ENCODE assay signal across 9 mouse cellular contexts in the genomic region with DNA sequence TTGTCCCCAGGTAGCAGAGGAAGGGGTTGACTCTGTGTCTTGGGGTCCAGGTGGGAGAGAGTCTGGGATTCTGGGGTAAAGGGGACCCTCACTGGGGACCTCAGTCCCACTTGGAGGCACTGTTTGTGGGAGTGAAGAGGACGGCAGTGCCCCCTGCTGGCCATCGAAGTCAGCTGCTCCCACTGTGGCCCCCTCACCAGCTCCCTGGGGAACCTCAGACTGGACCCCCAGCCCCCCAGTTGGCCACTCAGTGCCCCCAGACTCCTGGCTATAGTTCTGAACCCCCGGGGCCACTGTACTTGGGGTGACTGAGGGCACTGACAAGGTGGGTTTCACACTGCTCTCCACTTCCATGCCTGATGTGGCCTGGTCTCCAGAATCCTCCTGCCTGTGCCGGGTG. TPM values are rescaled to one million over a fixed set of nuclear protein-coding genes. Genes with fewer than 3 reads are reported as not detected.
A peak's percentile ranks its signal among the peaks of the same experiment; 100 is the strongest.
DNase-seq lines count a peak whose midpoint lies in the region; ATAC-seq and TF ChIP-seq lines count a peak whose summit lies in the region.
"Had no signal": no experiment of that assay in that cellular context is flagged by ENCODE, and none has a peak within 500 bp of the region (broad histone marks: within the 10 kb centered on the region; RNA-seq: fewer than 3 reads in every experiment).

No protein-coding gene starts in this region.

- H3K9ac ChIP-seq in heart, adult 2 months (ENCODE audit: low read depth, low read length): no peak overlapping the region
- H3K9ac ChIP-seq in heart, embryonic 11.5 days (ENCODE audit: low read depth, low read length): no peak overlapping the region
- H3K9ac ChIP-seq in hindbrain, embryonic 15.5 days: no peak overlapping the region
- H3K9ac ChIP-seq: heart, embryonic 15.5 days had no signal

- TF ChIP-seq POLR2A in heart, adult 2 months (IDR thresholded peaks at IDR 0.05; ENCODE audit: insufficient read depth, low read depth, low read length): no peak

- WGBS in heart, adult 2 months: 50% methylated on average over 4 of the region's 4 CpGs
- 47% methylated on average over 4 of the region's 4 CpGs for WGBS in heart, embryonic 11.5 days (ENCODE audit: insufficient replicate concordance)
- WGBS in hindbrain, embryonic 15.5 days: 61% methylated on average over 4 of the region's 4 CpGs

- ATAC-seq in heart, embryonic 11.5 days (replicated peaks; ENCODE audit: insufficient number of reproducible peaks, low FRiP score, low TSS enrichment): no peak
- peak; percentile 10; the same call in 1 of the 2 replicates for ATAC-seq in hindbrain, embryonic 15.5 days (ENCODE audit: low FRiP score, low read depth)

- H3K27me3 ChIP-seq in heart, adult 2 months (ENCODE audit: control insufficient read depth, insufficient read depth, low read length): no peaks in the 10 kb centered on the region
- no peaks in the 10 kb centered on the region for H3K27me3 ChIP-seq in heart, embryonic 11.5 days (ENCODE audit: control insufficient read depth, insufficient read depth, low read length)
- H3K27me3 ChIP-seq in hindbrain, embryonic 15.5 days: no peaks in the 10 kb centered on the region
- H3K27me3 ChIP-seq: heart, embryonic 15.5 days had no signal

- no peak overlapping the region for H3K27ac ChIP-seq in heart, adult 2 months
- no peak overlapping the region for H3K27ac ChIP-seq in heart, embryonic 11.5 days (ENCODE audit: low read depth, low read length)
- H3K27ac ChIP-seq in hindbrain, embryonic 15.5 days (replicated peaks): no peak overlapping the region
- H3K27ac ChIP-seq: heart, embryonic 15.5 days had no signal

- peak; percentile 77 for TF ChIP-seq CTCF in heart, adult 2 months (IDR thresholded peaks at IDR 0.05)

- DNase-seq in heart, adult 2 months: peak in 1 of 2 experiments; percentile 62
- DNase-seq in spleen, adult 12 weeks (ENCODE audit: low spot score): peak; percentile 42
- DNase-seq in spleen, postnatal 14 days (ENCODE audit: low spot score in 2 of 2): no peak
- DNase-seq in thymus, postnatal 25 days: peak; percentile 50
- no peak for DNase-seq in embryo, embryonic 10 days (ENCODE audit: low spot score)
- DNase-seq in left cerebral cortex, adult 8-10 months (ENCODE audit: low spot score in 2 of 2): no peak

- H3K4me2 ChIP-seq in heart, embryonic 11.5 days: no peak overlapping the region
- no peak overlapping the region for H3K4me2 ChIP-seq in hindbrain, embryonic 15.5 days
- H3K4me2 ChIP-seq: heart, embryonic 15.5 days had no signal

- H3K4me3 ChIP-seq in heart, adult 2 months: no peak overlapping the region
- no peak overlapping the region for H3K4me3 ChIP-seq in heart, embryonic 11.5 days (ENCODE audit: low read depth, low read length)
- no peak overlapping the region for H3K4me3 ChIP-seq in hindbrain, embryonic 15.5 days
- H3K4me3 ChIP-seq: heart, embryonic 15.5 days had no signal

- intact Hi-C loops in heart, adult 2 months (cut with DNase I): no loop called here

- H3K79me2 ChIP-seq in heart, adult 2 months (replicated peaks; ENCODE audit: control insufficient read depth, insufficient read depth, low read length): no peaks in the 10 kb centered on the region

- H3K4me1 ChIP-seq in heart, adult 2 months (ENCODE audit: control insufficient read depth, insufficient read depth, low read length): peaks cover 5% of the 10 kb centered on the region
- no peaks in the 10 kb centered on the region for H3K4me1 ChIP-seq in heart, embryonic 11.5 days (ENCODE audit: control insufficient read depth, insufficient read depth, low read length)
- no peaks in the 10 kb centered on the region for H3K4me1 ChIP-seq in hindbrain, embryonic 15.5 days (replicated peaks)
- H3K4me1 ChIP-seq: heart, embryonic 15.5 days had no signal

- H3K9me3 ChIP-seq in heart, embryonic 11.5 days (replicated peaks; ENCODE audit: control insufficient read depth, low read length): no peaks in the 10 kb centered on the region
- H3K9me3 ChIP-seq in hindbrain, embryonic 15.5 days: no peaks in the 10 kb centered on the region
- H3K9me3 ChIP-seq: heart, embryonic 15.5 days had no signal

- TF ChIP-seq EP300 in heart, adult 2 months (IDR thresholded peaks at IDR 0.05; ENCODE audit: insufficient read depth, low read depth, low read length): no peak

- H3K36me3 ChIP-seq in heart, adult 2 months (ENCODE audit: control insufficient read depth, insufficient read depth, low read length): no peaks in the 10 kb centered on the region
- H3K36me3 ChIP-seq in heart, embryonic 11.5 days (ENCODE audit: control insufficient read depth, insufficient read depth, low read length): no peaks in the 10 kb centered on the region
- peaks cover 50% of the 10 kb centered on the region for H3K36me3 ChIP-seq in hindbrain, embryonic 15.5 days
- H3K36me3 ChIP-seq: heart, embryonic 15.5 days had no signal

RNA-seq across cellular contexts. Expression of a gene that starts 7.5 kb away (rescaled TPM):
- 10 to 100 TPM; 19.7 to 22.7 TPM for total RNA-seq in heart, adult 2 months (2021)
- polyA plus RNA-seq in heart, adult 2 months (2012; rRNA removed): 46.2 and 46.7 TPM in 2 replicates
- 16.0 and 18.2 TPM in 2 replicates for polyA plus RNA-seq in heart, embryonic 11.5 days (2014; fragmentation: Nextera tagmentation; extraction: Ambion mirVana)
- 38.2 and 40.3 TPM in 2 replicates for polyA plus RNA-seq in hindbrain, embryonic 15.5 days (2015; fragmentation: Nextera tagmentation; extraction: Ambion mirVana)
- total RNA-seq in left cerebral cortex, adult 8-10 months (2022): 10 to 100 TPM; 38.1 to 45.4 (median 43.1) TPM

RNA-seq across cellular contexts. Expression of a gene that starts 25.6 kb away (rescaled TPM):
- total RNA-seq in heart, adult 2 months (2021): 10 to 100 TPM; 13.1 to 15.9 TPM
- 20.7 and 26.2 TPM in 2 replicates for polyA plus RNA-seq in heart, adult 2 months (2012; rRNA removed)
- polyA plus RNA-seq in heart, embryonic 11.5 days (2014; fragmentation: Nextera tagmentation; extraction: Ambion mirVana): 26.4 and 27.2 TPM in 2 replicates
- polyA plus RNA-seq in hindbrain, embryonic 15.5 days (2015; fragmentation: Nextera tagmentation; extraction: Ambion mirVana): 584 and 747 TPM in 2 replicates
- total RNA-seq in left cerebral cortex, adult 8-10 months (2022): 100 to 1,000 TPM; 190 to 207 (median 195) TPM

RNA-seq across cellular contexts. Expression of a gene that starts 49.3 kb away (rescaled TPM):
- 1 to 10 TPM; 5.3 to 6.1 TPM for total RNA-seq in heart, adult 2 months (2021)
- 4.8 and 5.4 TPM in 2 replicates for polyA plus RNA-seq in heart, adult 2 months (2012; rRNA removed)
- polyA plus RNA-seq in heart, embryonic 11.5 days (2014; fragmentation: Nextera tagmentation; extraction: Ambion mirVana): 119 and 138 TPM in 2 replicates
- 34.0 and 36.2 TPM in 2 replicates for polyA plus RNA-seq in hindbrain, embryonic 15.5 days (2015; fragmentation: Nextera tagmentation; extraction: Ambion mirVana)
- total RNA-seq in left cerebral cortex, adult 8-10 months (2022): 1 to 10 TPM; 4.0 to 9.0 (median 4.6) TPM

RNA-seq across cellular contexts. Expression of a gene that starts 52.8 kb away (rescaled TPM):
- total RNA-seq in heart, adult 2 months (2021): 10 to 100 TPM; 34.4 to 34.8 TPM
- 88.0 and 118 TPM in 2 replicates for polyA plus RNA-seq in heart, adult 2 months (2012; rRNA removed)
- 40.1 and 41.8 TPM in 2 replicates for polyA plus RNA-seq in heart, embryonic 11.5 days (2014; fragmentation: Nextera tagmentation; extraction: Ambion mirVana)
- 81.7 and 94.2 TPM in 2 replicates for polyA plus RNA-seq in hindbrain, embryonic 15.5 days (2015; fragmentation: Nextera tagmentation; extraction: Ambion mirVana)
- total RNA-seq in left cerebral cortex, adult 8-10 months (2022): 10 to 100 TPM; 43.9 to 53.4 (median 47.6) TPM

Comparison
In these comparisons a context has a peak if more than half of its experiments do, and no peak if none do; other contexts are left out.
1. DNase-seq: peak in spleen, adult 12 weeks (single experiment) and thymus, postnatal 25 days (single experiment); none in spleen, postnatal 14 days (0 of 2), embryo, embryonic 10 days (single experiment) and left cerebral cortex, adult 8-10 months (0 of 2).
2. RNA of a gene that starts 25.6 kb away (polyA plus RNA-seq): 584 to 747 TPM in hindbrain, embryonic 15.5 days; 26.4 to 27.2 TPM in heart, embryonic 11.5 days and 20.7 to 26.2 TPM in heart, adult 2 months; every median in the first group is over 10 times any median in the second.